Mouse (Mus musculus) ES-E14 (cell line): ENCODE results near the gene Cdipt. TPM values are rescaled to one million over a fixed set of nuclear protein-coding genes. Genes with fewer than 3 reads are reported as not detected.

Experiments
- DNase-seq: peaks from one replicate; pipeline ENCODE4 v3.0.0-alpha.2; 2013; ENCODE audit warnings: low read depth, low spot score
- H3K27ac ChIP-seq: 2 replicates; pipeline ENCODE4 v1.5.1; 2012; ENCODE audit warnings: low read depth, mild to moderate bottlenecking, low read length, moderate library complexity, mixed read lengths; ENCODE audit not compliant: poor library complexity, insufficient read depth, severe bottlenecking
- H3K36me3 ChIP-seq: 2 replicates; pipeline ENCODE4 v1.6.1; 2012; ENCODE audit warnings: mild to moderate bottlenecking, low read length, moderate library complexity, mixed read lengths; ENCODE audit not compliant: control insufficient read depth, poor library complexity, insufficient read depth, severe bottlenecking
- H3K4me1 ChIP-seq, 2 experiments: fragments of 150-350 bp in 1 of 2; sonication (generic) in 1 of 2; 2 replicates each; pipeline ENCODE4 v1.6.1; 2012; ENCODE audit warnings: low read length in 2 of 2, mild to moderate bottlenecking in 1 of 2, mixed read lengths in 1 of 2; ENCODE audit not compliant: control insufficient read depth in 2 of 2, insufficient read depth in 2 of 2, poor library complexity in 1 of 2
- H3K4me3 ChIP-seq, 2 experiments: fragments of 150-350 bp in 1 of 2; sonication (generic) in 1 of 2; 2 replicates each; pipeline ENCODE4 v1.5.1; 2012; ENCODE audit warnings: low read length in 2 of 2, low read depth in 1 of 2, mild to moderate bottlenecking in 1 of 2, mixed read lengths in 1 of 2; ENCODE audit not compliant: insufficient read depth in 1 of 2, poor library complexity in 1 of 2, severe bottlenecking in 1 of 2
- H3K9ac ChIP-seq: 2 replicates; pipeline ENCODE4 v1.6.1; 2012; ENCODE audit warnings: low read depth, mild to moderate bottlenecking, low read length, mixed read lengths; ENCODE audit not compliant: poor library complexity, insufficient read depth, severe bottlenecking
- H3K9me3 ChIP-seq: fragments of 150-350 bp; sonication (generic); 2 replicates; pipeline ENCODE4 v1.6.1; 2012; ENCODE audit warnings: low read depth, mild to moderate bottlenecking, low read length; ENCODE audit not compliant: control insufficient read depth, insufficient read depth
- CHD2 ChIP-seq: IDR thresholded peaks from 2 replicates; pipeline ENCODE4 v1.6.1; 2014; ENCODE audit warnings: mild to moderate bottlenecking, low read depth, low read length, inconsistent platforms
- HCFC1 ChIP-seq: IDR thresholded peaks from 2 replicates; pipeline ENCODE4 v1.6.1; 2012; ENCODE audit warnings: low read length, inconsistent platforms, borderline replicate concordance; ENCODE audit not compliant: insufficient read depth
- MAFK ChIP-seq: IDR thresholded peaks from 2 replicates; pipeline ENCODE4 v1.6.1; 2014; ENCODE audit warnings: mild to moderate bottlenecking, low read depth, low read length, inconsistent platforms; ENCODE audit not compliant: insufficient read depth
- ZC3H11A ChIP-seq: IDR thresholded peaks from 2 replicates; pipeline ENCODE4 v1.6.1; 2012; ENCODE audit warnings: low read depth, mild to moderate bottlenecking, inconsistent platforms, low read length, borderline replicate concordance
- ZNF384 ChIP-seq: IDR thresholded peaks from 2 replicates; pipeline ENCODE4 v1.6.1; 2012; ENCODE audit warnings: low read depth, low read length, inconsistent platforms
- in situ Hi-C, 2 experiments: fragments of 600-800 bp; cut with MboI; formaldehyde crosslinking; loops; one replicate each; pipeline ENCODE4 v1.15.1; 2025; ENCODE audit warnings: low sequenced_read_pairs in 2 of 2, inconsistent platforms in 1 of 2; ENCODE audit not compliant: unreplicated experiment in 2 of 2
- total RNA-seq: library from RNA; depleted of rRNA; stranded (reverse); fragments of 300-350 nt; gene quantifications from 2 replicates; pipeline ENCODE4 v1.2.3, GENCODE M21; 2012

Cdipt gene
- total RNA-seq, 1 experiment: 106 TPM

DNA sequence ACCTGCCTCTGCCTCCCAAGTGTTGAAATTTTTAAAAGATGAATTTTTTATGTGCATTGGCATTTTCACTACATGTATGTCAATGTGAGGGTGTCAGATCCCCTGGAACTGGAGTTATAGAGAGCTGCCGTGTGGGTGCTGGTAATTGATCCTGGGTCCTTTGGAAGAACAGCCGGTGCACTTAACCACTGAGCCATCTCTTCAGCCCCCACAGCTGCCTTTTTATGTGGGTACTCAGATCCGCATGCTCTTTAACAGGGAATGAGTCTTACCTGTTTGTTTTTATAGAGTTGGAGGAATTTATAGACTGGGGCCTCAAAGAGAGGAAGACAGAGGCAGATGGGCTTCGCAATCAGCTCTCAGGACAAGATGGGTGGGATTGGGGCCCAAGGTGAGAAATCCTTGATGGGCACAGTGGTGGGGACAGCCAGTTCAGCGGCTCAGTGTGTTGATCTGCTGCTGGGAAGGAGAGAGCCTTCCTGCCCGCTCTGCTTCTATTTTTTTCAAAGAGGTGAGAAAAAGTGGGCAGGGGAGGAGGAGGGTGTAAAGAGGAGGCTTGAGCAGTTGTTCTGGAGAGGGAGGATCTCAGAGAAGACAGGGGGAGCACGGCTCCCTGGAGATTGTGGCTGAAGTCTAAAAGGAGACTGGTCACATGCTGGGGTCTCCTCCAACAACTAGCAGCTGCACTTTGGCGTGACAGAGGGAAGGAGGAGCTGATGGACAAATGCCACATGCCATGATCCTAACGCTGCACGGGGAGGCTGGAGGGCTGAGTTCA is 9.1 kb downstream of the Cdipt start:
- no peak overlapping the region for H3K9ac ChIP-seq
- DNase-seq: no peak

GRCm38 (mm10) chr7:126986319-126986718 is 10.6 kb downstream of the Cdipt start:
- in situ Hi-C loops: no loop called here
- DNase-seq: no peak
- Histone ChIP-seq H3K4me1 (peaks cover 1 to 2% of the 10 kb centered on the region in 2 experiments; a peak in 1 of 4 replicates), H3K9ac (no peak overlapping the region; the same call in 1 of the 2 replicates), H3K27ac (no peak overlapping the region), H3K36me3 (no peaks in the 10 kb centered on the region), H3K4me3 (no peak overlapping the region), H3K9me3 (no peaks in the 10 kb centered on the region)
- TF ChIP-seq ZNF384 (no peak), CHD2 (no peak), MAFK (no peak), HCFC1 (no peak), ZC3H11A (no peak)

More for the DNA sequence above, 9.1 kb downstream of the Cdipt start:
- Histone ChIP-seq H3K4me1 (peaks cover 1 to 2% of the 10 kb centered on the region in 2 experiments; a peak in 1 of 4 replicates), H3K4me3 (no peak overlapping the region), H3K36me3 (peaks cover 4% of the 10 kb centered on the region; the same call in 1 of the 2 replicates), H3K9me3 (no peaks in the 10 kb centered on the region), H3K27ac (no peak overlapping the region)
- TF ChIP-seq ZC3H11A: no peak
- TF ChIP-seq MAFK: no peak
- TF ChIP-seq ZNF384: no peak
- TF ChIP-seq HCFC1: no peak
- no peak for TF ChIP-seq CHD2
- in situ Hi-C loops: no loop called here

DNA sequence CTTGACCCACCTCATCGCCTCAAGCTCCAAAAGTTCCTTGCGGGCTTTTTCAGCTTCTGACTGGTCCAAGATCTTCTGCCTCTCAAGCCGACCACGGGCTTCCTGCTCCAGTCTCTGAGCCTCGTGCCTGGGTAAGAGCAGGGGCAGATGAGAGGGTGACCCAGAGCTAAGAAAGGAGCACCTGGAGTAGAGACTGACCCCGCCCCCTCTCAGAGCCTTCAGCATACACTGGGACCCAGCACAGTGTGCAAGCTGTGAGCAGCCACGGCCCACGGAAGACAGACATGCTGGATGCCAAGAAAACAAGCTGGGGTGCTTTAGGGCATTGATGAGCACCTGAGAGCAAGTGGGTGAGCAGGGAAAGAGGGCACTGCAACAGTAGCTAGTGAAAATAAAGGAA is 13.1 kb downstream of the Cdipt start:
- Histone ChIP-seq H3K36me3 (0 out of 2 replicates have a peak, but pooled peaks cover 5% of the 10 kb centered on the region), H3K9ac (no peak overlapping the region), H3K27ac (no peak overlapping the region), H3K4me1 (peaks cover 1 to 2% of the 10 kb centered on the region in 2 experiments; a peak in 1 of 4 replicates), H3K4me3 (no peak overlapping the region), H3K9me3 (no peaks in the 10 kb centered on the region)
- DNase-seq: no peak
- in situ Hi-C loops: no loop called here
- TF ChIP-seq ZNF384 (no peak), CHD2 (no peak), MAFK (no peak), HCFC1 (no peak), ZC3H11A (no peak)

DNA sequence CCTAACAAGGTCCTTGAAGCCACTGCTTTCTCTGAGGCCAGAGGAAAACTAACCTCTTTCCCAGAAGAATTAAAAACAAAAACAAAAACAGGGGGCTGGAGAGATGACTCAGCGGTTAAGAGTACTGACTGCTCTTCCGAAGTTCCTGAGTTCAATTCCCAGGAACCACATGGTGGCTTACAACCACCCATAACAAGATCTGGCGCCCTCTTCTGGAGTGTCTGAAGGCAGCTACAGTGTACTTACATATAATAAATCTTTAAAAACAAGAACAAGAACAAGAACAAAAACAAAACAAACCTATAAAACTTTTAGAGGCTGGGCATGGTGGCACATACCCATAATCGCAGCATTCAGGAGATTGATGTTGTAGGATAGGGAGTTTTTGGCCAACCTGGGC is 20.7 kb downstream of the Cdipt start:
- in situ Hi-C loops: no loop called here
- Histone ChIP-seq H3K36me3 (peaks cover 11% of the 10 kb centered on the region; the same call in 1 of the 2 replicates), H3K4me3 (no peak overlapping the region), H3K27ac (no peak overlapping the region), H3K4me1 (peaks cover 0 to 2% of the 10 kb centered on the region in 2 experiments; a peak in 1 of 4 replicates), H3K9ac (no peak overlapping the region), H3K9me3 (no peaks in the 10 kb centered on the region)
- TF ChIP-seq MAFK (no peak; the same call in 1 of the 2 replicates), ZNF384 (no peak)
- no peak for DNase-seq
